Mouse (Mus musculus): ENCODE measurements around the gene Nsg2. TPM values are rescaled to one million over a fixed set of nuclear protein-coding genes. Genes with fewer than 3 reads are reported as not detected.

The Nsg2 gene
- polyA plus RNA-seq, 1 experiment from 2014 or later, result 193 TPM

DNA sequence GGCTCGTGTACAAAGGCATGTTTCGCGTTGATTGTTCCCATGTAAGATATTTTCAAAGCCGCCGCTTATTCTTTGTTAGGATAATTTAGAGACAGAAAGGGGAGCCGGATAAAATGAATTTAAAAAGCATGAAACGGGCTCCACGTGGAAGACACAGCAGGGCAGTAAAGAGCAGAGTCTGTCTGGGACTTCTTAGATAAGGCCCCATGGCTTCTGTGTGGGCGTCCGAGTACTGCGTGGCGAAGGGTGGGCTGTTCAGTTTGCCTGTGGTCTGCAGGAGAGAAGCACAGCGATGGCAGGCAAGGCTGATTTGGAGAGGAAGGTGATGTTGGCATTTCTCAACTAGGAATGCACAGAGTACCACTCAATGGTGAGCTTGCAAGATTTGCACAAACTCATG lies 57.6 kb downstream of the Nsg2 start:
- peaks cover 27% of the 10 kb centered on the region for H3K4me1 ChIP-seq
- peak; percentile 55 for ATAC-seq (ENCODE audit: low FRiP score, low read depth)
- H3K27me3 ChIP-seq, result 0 out of 2 replicates have a peak, but pooled peaks cover 5% of the 10 kb centered on the region
- no peak overlapping the region for H3K4me2 ChIP-seq (replicated peaks)
- H3K9me3 ChIP-seq, result no peaks in the 10 kb centered on the region
- WGBS, result 46% methylated on average over 13 of the region's 13 CpGs
- H3K9ac ChIP-seq (replicated peaks), result no peak overlapping the region
- peaks cover 32% of the 10 kb centered on the region for H3K36me3 ChIP-seq
- H3K27ac ChIP-seq (replicated peaks), result peak overlapping the region; percentile 54
- no peak overlapping the region for H3K4me3 ChIP-seq

DNA sequence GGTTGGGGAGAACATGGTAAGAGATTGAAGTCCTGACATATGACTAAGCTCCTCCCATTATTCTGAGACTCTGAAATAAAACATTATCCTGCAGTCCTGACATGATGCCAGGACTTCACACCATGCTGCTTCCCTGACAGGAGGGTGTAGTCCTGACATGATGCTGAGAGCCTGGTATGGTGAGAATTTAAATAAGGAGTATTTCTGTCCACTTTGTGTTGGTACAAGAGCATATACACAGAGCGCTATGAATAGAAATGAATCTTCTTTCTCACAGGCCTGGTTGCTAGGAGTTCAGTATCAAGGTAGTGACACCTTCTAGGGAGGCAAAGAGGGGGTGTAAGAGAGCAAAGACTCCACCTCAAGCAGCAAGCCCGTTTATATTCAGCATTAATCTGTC lies 60.8 kb downstream of the Nsg2 start:
- H3K27me3 ChIP-seq, result no peaks in the 10 kb centered on the region

DNA sequence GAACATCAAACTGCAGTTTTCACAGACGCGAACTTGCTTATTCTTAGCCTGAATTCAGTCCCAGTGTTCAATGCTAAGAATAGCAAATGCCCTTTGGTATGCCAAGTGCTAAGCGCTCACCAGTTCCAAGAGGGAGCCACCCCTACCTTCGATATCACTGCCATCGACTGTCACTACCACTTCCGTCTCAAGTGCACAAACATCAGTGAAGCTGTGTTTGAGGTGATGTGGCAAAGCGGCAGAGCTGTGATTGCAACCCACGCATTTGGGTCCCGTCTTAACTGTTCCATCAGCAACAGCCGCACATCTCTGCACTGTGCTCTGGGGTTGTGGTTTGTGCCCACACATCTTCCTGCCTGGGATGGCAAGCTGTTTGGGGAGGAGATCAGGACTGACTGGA lies 61.6 kb downstream of the Nsg2 start:
- WGBS, result 90% methylated on average over 10 of the region's 10 CpGs
- H3K27ac ChIP-seq (replicated peaks), result 0 out of 2 replicates have a peak overlapping the region, but pooled peaks have one; percentile 10
- no peak overlapping the region for H3K4me3 ChIP-seq
- ATAC-seq (ENCODE audit: low FRiP score, low read depth), result no peak
- H3K27me3 ChIP-seq, result no peaks in the 10 kb centered on the region
- H3K4me1 ChIP-seq, result peaks cover 45% of the 10 kb centered on the region
- H3K9ac ChIP-seq (replicated peaks), result no peak overlapping the region
- H3K9me3 ChIP-seq, result no peaks in the 10 kb centered on the region
- H3K4me2 ChIP-seq (replicated peaks), result no peak overlapping the region
- H3K36me3 ChIP-seq, result peaks cover 32% of the 10 kb centered on the region

More for the DNA sequence above, 60.8 kb downstream of the Nsg2 start:
- Histone ChIP-seq H3K27ac (replicated peaks) (no peak overlapping the region), H3K9me3 (no peaks in the 10 kb centered on the region), H3K36me3 (peaks cover 32% of the 10 kb centered on the region), H3K4me3 (no peak overlapping the region), H3K4me1 (peaks cover 45% of the 10 kb centered on the region), H3K9ac (replicated peaks) (no peak overlapping the region), H3K4me2 (replicated peaks) (no peak overlapping the region)
- ATAC-seq (ENCODE audit: low FRiP score, low read depth), result no peak
- 64% methylated on average over 2 of the region's 2 CpGs for WGBS

DNA sequence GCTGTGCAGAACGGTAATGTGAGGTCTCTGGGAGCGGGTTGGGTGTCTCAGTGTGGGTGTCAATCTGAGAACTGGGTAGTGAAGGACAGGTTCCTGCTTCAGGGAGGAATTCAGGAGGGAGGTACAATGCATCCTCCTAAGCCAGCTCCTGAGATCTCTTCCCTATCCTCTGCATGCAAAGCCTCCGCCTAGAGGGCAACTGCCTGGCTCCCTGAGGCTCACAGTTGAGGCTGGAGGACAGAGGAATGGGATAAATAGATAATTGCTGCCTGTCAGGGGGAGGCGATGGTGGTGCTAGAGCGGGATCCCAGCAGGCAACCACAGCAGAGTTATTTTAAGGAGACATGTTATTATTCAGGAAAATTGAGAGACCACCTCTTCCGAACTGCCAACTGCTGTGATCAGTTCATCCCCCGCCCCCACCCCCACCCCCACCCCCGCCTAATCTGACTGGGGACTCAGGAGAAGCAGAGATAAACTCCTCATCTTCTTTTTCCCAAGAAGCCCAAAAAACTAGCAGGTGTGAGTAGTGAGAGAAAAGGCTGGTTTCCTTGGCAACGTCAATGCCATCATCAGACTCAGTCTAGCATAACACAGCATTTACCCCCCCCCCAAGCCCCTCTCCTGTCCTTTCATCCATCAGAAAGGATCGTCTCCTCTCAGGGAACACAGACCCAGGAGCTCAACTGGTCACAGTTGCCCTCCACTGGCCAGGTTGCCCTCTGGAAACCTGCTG lies 63.7 kb downstream of the Nsg2 start:
- H3K27me3 ChIP-seq, result no peaks in the 10 kb centered on the region
- H3K9ac ChIP-seq (replicated peaks), result peak overlapping the region; percentile 31
- ATAC-seq (ENCODE audit: low FRiP score, low read depth), result peak; percentile 54
- peaks cover 32% of the 10 kb centered on the region for H3K4me1 ChIP-seq
- H3K4me3 ChIP-seq, result no peak overlapping the region
- 3% methylated on average over 10 of the region's 10 CpGs for WGBS
- H3K36me3 ChIP-seq, result peaks cover 14% of the 10 kb centered on the region; the same call in 1 of the 2 replicates
- H3K4me2 ChIP-seq (replicated peaks), result 0 out of 2 replicates have a peak overlapping the region, but pooled peaks have one; percentile 3
- no peaks in the 10 kb centered on the region for H3K9me3 ChIP-seq
- H3K27ac ChIP-seq (replicated peaks), result peak overlapping the region; percentile 82

DNA sequence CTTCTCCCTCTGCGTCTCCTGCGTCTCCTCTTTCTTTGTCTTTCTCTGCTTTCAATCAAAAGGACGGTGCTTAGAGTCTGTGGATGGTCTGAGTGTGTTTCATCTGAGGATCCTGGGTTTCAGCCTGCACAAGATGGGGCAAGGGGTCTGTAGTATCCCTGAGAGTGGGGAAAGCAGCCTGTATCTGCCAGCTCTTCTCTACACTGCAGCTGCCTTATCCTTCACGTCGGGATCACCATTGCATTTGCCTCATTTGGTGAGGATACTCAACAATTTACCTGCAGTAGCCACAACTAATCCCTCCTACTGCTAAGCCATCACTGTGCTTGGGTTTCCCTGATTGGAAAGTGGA lies 64.2 kb downstream of the Nsg2 start:
- ATAC-seq (ENCODE audit: low FRiP score, low read depth), result peak; percentile 47; the same call in 1 of the 2 replicates

DNA sequence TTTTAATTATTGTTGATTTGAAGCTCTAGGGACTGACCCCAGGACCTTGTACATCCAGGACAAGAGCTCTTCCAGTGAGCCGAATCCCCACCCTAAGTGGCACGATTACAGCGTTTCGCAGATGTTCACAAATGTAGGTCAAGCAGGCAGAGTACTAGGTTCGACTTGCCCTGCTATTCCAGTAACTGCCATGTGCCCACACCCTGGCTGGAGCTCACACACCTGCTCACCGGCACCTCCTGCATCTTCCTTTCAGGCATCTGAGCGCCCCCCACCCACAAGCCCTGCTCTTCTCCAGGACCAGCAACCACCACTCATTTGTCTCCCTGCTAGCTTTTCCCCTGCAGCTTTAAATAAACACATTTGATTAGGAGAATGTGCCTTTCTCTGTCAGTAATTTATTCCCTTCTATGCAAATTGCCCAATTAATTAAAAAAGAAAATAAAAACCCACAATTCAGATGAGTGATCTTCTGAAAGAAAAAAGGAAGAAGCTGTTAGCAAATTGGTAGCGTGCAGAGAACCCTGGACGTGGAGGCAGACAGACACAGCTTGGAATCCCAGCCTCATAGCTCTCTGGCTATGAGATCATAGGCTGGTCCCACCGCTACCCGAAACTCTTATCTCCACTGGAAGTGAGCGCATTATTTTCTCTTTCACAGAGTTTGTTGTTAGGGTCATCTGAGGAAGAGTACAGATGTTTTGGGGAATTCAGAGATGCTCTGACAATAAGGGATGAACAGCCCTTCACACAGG lies 68.7 kb downstream of the Nsg2 start:
- no peak overlapping the region for H3K4me2 ChIP-seq (replicated peaks)
- H3K27ac ChIP-seq (replicated peaks), result no peak overlapping the region; the same call in 1 of the 2 replicates
- H3K27me3 ChIP-seq, result no peaks in the 10 kb centered on the region
- H3K9me3 ChIP-seq, result no peaks in the 10 kb centered on the region
- 78% methylated on average over 12 of the region's 12 CpGs for WGBS
- no peak overlapping the region for H3K9ac ChIP-seq (replicated peaks)
- no peak for ATAC-seq (ENCODE audit: low FRiP score, low read depth)
- H3K4me3 ChIP-seq, result no peak overlapping the region
- no peaks in the 10 kb centered on the region for H3K36me3 ChIP-seq
- peaks cover 13% of the 10 kb centered on the region for H3K4me1 ChIP-seq

More for the DNA sequence above, 64.2 kb downstream of the Nsg2 start:
- Histone ChIP-seq H3K27me3 (no peaks in the 10 kb centered on the region), H3K27ac (replicated peaks) (peak overlapping the region; percentile 82), H3K4me1 (peaks cover 32% of the 10 kb centered on the region), H3K9me3 (no peaks in the 10 kb centered on the region), H3K4me2 (replicated peaks) (0 out of 2 replicates have a peak overlapping the region, but pooled peaks have one; percentile 3), H3K9ac (replicated peaks) (peak overlapping the region; percentile 29), H3K36me3 (peaks cover 9% of the 10 kb centered on the region; the same call in 1 of the 2 replicates), H3K4me3 (no peak overlapping the region)
- 6% methylated on average over 5 of the region's 5 CpGs for WGBS

DNA sequence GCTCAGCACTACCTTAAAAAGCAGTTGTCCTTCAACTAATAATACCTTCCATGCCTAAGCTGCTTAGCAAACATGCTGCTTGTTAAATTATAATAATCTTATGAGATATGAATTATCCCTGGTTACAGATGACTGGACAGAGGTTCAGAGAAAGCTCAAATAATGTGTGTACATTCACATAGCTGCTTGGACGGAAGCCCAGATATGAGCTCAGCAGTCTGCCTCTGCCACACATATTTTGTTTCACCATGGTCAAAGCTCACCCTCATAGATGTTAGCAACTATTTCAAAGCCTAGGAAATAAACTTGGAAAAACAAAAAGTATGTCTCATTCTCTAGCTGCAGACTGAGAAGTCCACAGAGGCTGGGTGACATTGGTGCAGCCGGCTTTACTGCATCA lies 74.9 kb downstream of the Nsg2 start:
- H3K9me3 ChIP-seq, result no peaks in the 10 kb centered on the region
- ATAC-seq (ENCODE audit: low FRiP score, low read depth), result no peak
- 77% methylated on average over 2 of the region's 2 CpGs for WGBS

DNA sequence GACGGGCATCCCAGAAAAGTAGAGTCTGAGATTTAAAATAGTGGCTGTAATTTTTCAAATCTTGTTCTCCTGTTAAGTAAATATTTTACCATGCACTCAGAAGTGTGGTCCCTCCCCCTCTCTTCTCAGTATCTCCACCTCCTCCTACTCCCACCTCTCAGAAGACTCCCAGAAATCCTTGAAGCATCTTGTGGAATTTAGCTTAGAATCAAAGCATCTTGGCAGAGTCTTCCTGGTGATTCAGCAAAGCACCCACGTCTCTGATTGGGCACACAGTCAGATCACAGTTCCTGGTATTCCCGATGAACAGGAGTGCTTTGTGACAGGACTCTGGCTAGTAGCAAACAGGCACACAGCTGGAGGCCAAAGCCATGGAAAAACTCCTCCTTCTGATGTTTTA lies 83.2 kb downstream of the Nsg2 start:
- H3K4me1 ChIP-seq, result peaks cover 19% of the 10 kb centered on the region
- no peak overlapping the region for H3K27ac ChIP-seq (replicated peaks)
- WGBS, result 66% methylated on average over 3 of the region's 3 CpGs
- H3K36me3 ChIP-seq, result no peaks in the 10 kb centered on the region
- no peak for ATAC-seq (ENCODE audit: low FRiP score, low read depth)
- no peak overlapping the region for H3K9ac ChIP-seq (replicated peaks)
- no peaks in the 10 kb centered on the region for H3K9me3 ChIP-seq
- no peak overlapping the region for H3K4me2 ChIP-seq (replicated peaks)
- no peak overlapping the region for H3K4me3 ChIP-seq
- no peaks in the 10 kb centered on the region for H3K27me3 ChIP-seq

More for the DNA sequence above, 74.9 kb downstream of the Nsg2 start:
- H3K4me3 ChIP-seq, result no peak overlapping the region
- no peak overlapping the region for H3K9ac ChIP-seq (replicated peaks)
- no peaks in the 10 kb centered on the region; the same call in 1 of the 2 replicates for H3K27me3 ChIP-seq
- no peak overlapping the region for H3K27ac ChIP-seq (replicated peaks)
- H3K36me3 ChIP-seq, result no peaks in the 10 kb centered on the region
- 0 out of 2 replicates have a peak, but pooled peaks cover 3% of the 10 kb centered on the region for H3K4me1 ChIP-seq
- H3K4me2 ChIP-seq (replicated peaks), result no peak overlapping the region

DNA sequence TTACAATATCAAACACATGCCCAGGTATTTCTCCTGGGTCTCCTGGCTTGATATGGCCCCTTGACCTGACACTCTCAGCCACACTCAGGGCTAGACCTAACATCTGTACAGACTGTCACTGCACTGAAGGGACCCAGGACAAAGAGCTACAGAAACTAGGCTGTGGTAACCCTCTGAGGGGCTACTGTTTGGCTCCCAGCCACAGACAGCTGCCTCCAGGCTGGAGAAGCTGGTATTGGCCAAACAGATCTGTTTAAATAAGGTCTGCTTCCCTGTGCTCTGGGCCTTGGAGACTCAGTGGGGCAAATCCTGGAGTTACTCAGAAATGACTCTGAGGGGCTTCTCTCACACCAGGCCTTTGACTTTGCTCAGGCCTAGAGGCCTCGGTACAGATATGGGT lies 86.3 kb downstream of the Nsg2 start:
- H3K4me1 ChIP-seq, result peaks cover 19% of the 10 kb centered on the region
- H3K9me3 ChIP-seq, result no peaks in the 10 kb centered on the region
- ATAC-seq (ENCODE audit: low FRiP score, low read depth), result no peak
- no peaks in the 10 kb centered on the region for H3K36me3 ChIP-seq
- no peaks in the 10 kb centered on the region for H3K27me3 ChIP-seq
- H3K9ac ChIP-seq (replicated peaks), result no peak overlapping the region
- H3K27ac ChIP-seq (replicated peaks), result peak overlapping the region; percentile 92
- H3K4me2 ChIP-seq (replicated peaks), result no peak overlapping the region
- 69% methylated on average over 1 of the region's 1 CpGs for WGBS
- H3K4me3 ChIP-seq, result no peak overlapping the region

DNA sequence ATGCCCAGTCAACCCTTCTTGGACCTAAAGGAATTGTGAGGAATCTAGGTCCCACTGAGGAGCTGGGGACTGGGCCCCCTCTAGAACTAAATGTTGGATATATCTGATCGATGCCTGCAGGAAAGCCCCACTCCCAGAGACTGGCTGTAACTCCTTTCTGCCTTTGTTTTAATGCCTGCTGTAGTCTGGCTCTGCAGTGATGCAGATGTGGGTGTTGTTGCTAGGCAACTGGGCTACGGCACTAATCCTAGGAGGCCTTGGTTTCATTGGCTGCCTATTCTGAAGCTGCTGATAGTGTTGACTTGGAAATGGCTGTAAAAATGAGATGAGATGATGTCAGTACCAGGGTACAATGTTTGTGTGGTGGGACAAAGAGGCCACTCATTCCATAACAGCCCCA lies 87.1 kb downstream of the Nsg2 start:
- peaks cover 19% of the 10 kb centered on the region for H3K4me1 ChIP-seq
- 5% methylated on average over 2 of the region's 2 CpGs for WGBS
- no peaks in the 10 kb centered on the region for H3K9me3 ChIP-seq
- peak overlapping the region; percentile 20; the same call in 1 of the 2 replicates for H3K4me2 ChIP-seq (replicated peaks)
- ATAC-seq (ENCODE audit: low FRiP score, low read depth), result peak; percentile 96
- no peak overlapping the region for H3K4me3 ChIP-seq
- peak overlapping the region; percentile 29; the same call in 1 of the 2 replicates for H3K9ac ChIP-seq (replicated peaks)
- H3K27ac ChIP-seq (replicated peaks), result peak overlapping the region; percentile 92
- no peaks in the 10 kb centered on the region for H3K36me3 ChIP-seq
- H3K27me3 ChIP-seq, result no peaks in the 10 kb centered on the region

DNA sequence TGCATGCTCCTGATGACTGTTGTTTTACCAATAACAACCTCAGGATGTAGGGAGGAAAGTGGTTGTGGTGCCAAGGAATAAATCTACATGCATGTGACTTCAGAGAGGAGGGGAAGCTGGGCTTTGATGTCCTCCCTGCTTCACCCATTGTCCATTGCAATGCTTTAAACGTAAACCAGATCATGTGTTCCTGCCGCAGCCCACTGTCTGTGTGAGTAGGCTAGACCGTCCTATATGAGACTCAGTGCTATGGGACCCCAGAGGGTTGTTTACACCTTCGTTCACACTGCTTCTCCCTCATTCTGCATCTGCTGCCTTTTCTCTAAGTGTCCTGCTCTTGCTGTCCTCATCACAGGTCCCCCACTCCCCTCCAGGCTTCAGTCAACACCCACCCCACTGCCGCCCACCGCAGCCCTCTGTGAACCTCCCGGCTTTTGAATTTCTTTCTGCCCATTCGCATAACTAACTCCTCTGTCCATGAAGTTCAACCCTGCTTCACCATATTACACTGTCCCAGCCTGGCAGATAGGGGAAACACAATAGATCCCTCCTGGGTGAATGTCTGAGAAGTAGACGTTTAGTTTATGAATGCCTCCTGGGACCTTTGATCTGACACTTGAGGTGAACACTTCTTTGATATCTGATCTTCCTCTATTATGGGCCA lies 87.6 kb downstream of the Nsg2 start:
- peak overlapping the region; percentile 92 for H3K27ac ChIP-seq (replicated peaks)
- H3K36me3 ChIP-seq, result no peaks in the 10 kb centered on the region
- H3K9me3 ChIP-seq, result no peaks in the 10 kb centered on the region
- ATAC-seq (ENCODE audit: low FRiP score, low read depth), result peak; percentile 63
- 60% methylated on average over 9 of the region's 9 CpGs for WGBS
- no peak overlapping the region for H3K4me3 ChIP-seq
- H3K9ac ChIP-seq (replicated peaks), result no peak overlapping the region
- no peaks in the 10 kb centered on the region for H3K27me3 ChIP-seq
- peak overlapping the region; percentile 20; the same call in 1 of the 2 replicates for H3K4me2 ChIP-seq (replicated peaks)
- H3K4me1 ChIP-seq, result peaks cover 19% of the 10 kb centered on the region
